Mouse (Mus musculus) thymus, postnatal 14 days (tissue): ENCODE measurements around the gene Ap1g2.

Experiments
- DNase-seq: peaks from one replicate; pipeline ENCODE4 v3.0.0; 2021

Ap1g2 gene

GRCm38 (mm10) chr14:55085324-55086008 lies 20.9 kb downstream of the Ap1g2 start:
- no peak for DNase-seq

DNA sequence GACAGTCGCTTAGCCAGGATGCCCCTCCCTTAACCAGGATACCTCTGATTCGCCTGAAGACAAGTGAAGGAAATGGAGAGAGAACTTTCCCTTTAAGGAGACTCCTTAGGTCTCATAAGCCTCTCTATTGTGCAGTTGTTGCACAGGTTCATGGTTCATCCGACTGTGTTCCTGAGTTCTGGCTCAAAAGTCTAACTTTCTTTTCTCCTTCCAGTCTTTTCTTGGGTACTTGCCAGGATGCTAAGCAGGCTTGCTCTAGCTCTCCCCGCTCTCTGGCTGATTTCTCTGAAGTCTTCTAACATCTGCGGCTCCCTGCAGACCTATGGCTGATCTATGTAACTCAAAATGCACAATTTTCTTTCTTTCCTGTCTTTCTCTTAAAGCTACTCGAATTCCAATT lies 22.9 kb downstream of the Ap1g2 start:
- DNase-seq, result no peak

- no peak for DNase-seq
These were observed 25.3 kb downstream of the Ap1g2 start for GRCm38 (mm10) chr14:55081105-55081504.

DNA sequence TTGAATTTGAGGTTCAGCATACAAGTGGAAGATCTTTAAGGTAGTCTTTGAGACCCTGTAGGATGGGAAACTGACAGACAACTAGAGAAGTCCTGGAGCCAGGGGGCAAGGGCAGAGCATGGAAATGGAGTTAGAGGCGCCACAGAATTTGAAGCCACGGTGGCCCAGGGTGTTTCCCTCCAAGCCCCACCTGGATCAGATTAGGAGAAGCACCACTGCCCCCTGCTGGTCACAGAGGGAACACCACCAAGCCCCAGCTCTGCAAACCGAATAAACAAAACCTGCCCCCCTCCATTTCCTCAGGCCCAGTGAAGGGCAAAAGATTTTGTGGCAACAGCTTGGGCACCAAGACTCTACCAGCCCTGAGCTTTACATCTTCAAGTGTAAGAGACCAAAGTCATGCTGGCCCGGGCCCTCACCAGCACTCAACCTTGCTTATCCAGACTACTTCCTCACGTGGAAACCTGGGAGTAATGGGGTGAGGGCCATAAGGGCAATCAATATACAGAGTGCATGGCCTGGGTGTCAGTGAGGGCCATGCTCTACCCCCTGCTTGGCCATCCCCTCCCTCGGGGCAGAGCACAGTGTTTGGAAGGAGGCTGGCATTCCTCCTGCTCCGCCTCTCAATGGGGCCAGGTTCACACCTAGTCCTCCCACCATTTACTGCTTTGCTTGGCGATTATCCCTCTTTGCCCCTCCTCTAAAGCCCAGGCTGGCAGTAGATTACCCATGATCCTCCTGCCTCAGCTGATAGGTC lies 27.0 kb downstream of the Ap1g2 start:
- DNase-seq, result peak; percentile 82

- DNase-seq, result no peak
These were observed 27.9 kb downstream of the Ap1g2 start for GRCm38 (mm10) chr14:55078366-55078989.

DNA sequence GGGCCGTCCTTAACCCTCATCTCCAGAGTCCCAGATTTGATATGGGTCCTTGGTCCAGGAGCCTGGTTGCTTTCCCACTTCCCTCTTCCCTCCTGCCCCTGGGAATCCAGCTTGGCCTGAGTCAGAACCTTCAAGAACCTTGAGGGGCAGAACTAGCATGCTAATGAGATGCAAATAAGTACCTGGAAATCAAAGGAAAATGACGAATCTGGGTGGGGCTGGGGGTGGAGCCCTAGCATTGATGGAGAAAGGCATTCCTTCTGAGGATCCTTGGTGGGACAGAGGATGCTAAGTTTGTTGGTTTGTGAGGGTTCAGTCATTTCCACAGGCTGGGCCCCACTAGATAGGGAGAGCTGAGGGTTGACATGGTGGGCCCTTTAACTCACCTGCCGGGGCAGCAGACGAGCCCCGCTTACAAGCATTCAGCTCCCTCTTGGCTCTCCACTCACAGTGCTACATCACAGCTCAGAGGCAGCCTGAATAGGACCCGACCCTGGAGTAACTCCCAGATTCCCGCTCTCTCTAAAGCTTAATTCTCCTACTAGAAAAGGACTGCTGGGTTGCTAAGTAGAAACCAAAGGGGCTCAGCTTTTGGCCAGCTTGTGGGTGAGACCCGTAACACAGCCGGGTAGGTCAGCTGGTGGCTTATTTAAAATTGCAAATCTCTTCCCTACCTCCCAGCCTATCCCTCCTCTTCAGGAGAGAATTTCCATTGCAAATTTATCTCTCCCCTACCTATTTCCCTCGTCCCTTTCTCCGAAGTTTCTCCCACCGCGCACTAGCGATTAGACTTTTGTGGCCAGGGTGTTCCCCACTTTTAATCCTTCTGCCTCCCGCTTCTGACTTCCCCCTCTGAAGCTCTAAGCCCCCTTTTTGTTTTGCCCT lies 28.7 kb downstream of the Ap1g2 start:
- no peak for DNase-seq

GRCm38 (mm10) chr14:55076956-55077355 lies 29.4 kb downstream of the Ap1g2 start:
- no peak for DNase-seq

DNA sequence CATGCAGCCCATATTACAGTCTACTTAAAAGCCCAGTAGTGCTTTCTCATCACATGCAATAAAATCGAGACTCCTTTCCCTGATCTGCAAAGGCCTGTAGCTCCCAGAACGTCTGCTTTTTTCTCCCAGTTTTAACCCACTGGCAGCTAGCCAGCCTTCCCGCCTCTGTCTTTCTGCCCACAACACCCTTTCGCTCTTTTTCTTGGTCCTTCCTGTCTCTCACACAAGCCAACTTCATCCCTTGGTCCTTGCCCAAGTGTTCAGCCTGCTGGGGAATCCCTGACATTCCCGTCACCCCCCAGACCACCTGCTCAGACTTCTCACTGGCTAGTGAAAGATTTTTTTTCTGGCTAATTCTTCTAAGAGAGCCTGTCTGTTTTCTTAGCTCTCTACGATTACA lies 30.2 kb downstream of the Ap1g2 start:
- no peak for DNase-seq

GRCm38 (mm10) chr14:55074416-55074815 lies 32.0 kb downstream of the Ap1g2 start:
- DNase-seq, result no peak

DNA sequence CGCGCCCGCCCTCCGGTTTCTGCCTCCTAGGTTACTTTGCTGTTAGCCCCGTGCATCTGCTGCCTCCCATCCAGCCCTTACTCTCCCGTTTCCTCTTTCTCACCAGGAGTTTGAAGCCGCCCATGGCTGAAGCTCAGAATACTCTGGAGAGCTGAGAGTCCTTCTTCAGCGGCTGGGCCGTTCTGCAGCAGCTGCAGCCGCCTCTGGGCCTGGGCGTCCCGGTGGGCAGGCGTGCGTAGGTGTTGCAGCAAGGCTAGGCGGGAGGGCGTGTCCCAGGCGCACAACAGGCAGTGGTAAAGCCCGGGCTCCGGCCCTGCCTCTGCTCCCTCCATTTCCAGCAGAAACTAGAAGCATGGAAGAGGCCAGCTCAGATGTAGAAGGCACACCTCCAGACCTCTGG lies 34.6 kb downstream of the Ap1g2 start:
- no peak for DNase-seq

DNA sequence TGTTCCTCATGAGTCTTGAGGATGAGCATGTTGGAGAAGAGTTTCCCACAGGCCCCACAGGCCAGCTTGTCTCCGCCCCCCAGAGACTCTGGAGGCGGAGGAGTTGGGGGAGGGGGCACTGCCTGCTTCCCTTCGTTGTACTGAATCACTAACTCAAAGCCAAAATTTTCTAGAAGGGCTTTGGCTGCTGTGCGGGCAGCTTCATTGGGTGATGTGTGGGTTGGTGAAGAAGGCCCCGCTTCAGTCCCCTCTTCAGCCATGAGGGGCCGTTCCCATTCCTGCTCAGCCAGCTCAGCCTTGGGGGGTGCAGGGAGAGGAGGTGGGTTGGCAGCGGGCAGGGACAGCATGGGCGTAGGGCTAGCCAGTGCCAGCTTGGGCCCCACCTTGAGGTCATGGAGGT lies 40.4 kb downstream of the Ap1g2 start:
- no peak for DNase-seq

- DNase-seq, result no peak
These were observed 41.0 kb downstream of the Ap1g2 start for GRCm38 (mm10) chr14:55065391-55065790.

- DNase-seq, result no peak
These were observed 41.7 kb downstream of the Ap1g2 start for GRCm38 (mm10) chr14:55064481-55065370.

DNA sequence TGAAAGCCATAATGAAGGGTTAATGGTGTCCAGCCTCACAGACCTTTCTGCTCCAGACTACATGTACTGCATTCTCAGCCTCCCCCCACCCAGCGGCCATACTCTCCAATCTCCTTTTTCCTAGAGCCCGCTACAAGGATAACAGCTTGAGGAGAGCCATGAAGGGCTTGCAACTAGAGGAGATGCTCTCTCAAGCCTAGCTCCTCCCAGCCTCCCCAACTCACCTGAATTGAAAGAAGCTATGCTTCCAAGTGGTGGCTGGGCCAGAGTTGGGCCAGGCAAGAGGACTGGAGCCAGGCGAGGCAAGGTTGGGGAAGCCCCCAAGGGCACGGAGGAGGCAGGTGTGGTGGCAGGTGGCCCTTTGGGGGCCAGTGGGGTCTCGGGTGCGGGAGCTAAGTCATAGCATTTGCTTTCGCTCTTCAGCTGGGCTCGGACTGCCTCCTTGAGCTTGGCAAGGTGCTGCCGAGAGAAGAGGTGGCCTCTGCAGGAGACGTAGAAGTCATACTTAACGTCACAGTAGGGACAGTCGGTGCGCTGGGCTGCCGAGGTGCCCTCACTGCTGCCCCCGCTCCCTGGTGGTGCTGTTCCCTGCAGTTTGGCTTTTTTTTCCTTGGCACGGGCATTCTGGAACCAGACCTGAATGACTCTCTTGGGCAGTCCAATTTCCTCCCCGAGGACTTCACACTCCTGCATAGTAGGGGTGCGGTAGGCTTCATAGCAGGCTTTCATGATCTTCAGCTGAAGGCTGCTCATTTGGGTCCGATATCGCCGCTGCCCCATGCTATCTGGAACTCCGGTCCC lies 42.6 kb downstream of the Ap1g2 start:
- no peak for DNase-seq

DNA sequence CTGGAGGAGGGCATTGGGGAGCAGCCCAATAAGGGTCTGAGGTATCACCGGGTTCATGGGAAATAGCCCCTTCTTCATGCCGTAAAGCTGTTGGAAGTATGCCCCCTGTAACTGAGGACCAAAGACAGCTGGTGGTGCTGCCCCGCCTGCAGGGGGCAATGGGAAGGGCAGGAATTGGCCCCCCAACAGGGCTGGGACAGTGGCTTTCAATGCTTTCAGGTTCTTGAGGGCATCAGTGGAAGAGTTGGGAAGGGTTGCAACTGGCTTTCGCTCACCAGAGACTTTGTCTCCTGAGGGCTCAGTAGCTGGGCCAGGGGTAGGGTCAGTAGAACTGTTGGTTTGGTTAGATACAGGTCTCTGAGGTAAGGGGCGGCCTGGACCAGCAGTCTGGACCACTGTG lies 43.3 kb downstream of the Ap1g2 start:
- no peak for DNase-seq

DNA sequence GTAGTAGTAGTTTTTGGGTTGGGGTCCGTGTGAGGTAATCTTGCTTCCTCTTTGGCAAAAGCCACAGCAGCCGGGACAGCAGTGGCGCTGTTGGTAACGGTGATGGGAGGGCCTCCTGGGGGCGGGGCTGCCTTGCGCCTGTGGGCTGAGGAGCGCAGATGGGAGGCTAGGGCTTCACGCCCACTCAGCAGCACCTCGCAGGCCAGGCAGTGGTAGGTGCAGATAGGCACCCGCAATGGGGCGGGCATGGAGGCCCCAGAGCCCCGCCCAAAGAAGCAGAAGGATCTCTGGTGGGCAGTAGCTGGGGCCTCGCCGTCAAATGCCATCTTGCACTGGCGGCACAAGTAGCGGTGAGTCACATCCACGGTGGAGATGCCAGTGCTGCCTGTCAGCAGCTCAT lies 43.8 kb downstream of the Ap1g2 start:
- peak; percentile 71 for DNase-seq

DNA sequence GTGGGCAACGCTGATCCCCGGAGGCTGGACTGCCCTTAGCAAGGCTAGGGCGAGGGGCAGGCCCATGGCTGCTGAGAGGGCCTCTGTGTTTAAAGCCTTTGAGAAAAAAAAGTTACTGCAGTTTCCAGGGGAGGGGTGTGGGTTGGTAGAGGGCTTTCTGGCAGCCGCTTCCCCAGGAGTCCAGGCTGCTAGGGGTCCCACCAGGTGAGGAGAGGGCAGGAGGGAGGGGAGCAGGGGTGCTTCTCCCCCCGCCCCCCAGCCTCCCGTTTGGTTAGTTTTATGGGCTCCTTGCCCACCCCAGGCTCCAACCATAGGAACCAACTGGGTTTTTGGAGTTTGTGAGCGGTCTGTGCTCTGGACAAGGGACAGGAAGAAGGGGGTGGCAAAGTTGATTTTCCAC lies 44.5 kb downstream of the Ap1g2 start:
- no peak for DNase-seq

GRCm38 (mm10) chr14:55059931-55060330 lies 46.5 kb downstream of the Ap1g2 start:
- DNase-seq, result no peak

DNA sequence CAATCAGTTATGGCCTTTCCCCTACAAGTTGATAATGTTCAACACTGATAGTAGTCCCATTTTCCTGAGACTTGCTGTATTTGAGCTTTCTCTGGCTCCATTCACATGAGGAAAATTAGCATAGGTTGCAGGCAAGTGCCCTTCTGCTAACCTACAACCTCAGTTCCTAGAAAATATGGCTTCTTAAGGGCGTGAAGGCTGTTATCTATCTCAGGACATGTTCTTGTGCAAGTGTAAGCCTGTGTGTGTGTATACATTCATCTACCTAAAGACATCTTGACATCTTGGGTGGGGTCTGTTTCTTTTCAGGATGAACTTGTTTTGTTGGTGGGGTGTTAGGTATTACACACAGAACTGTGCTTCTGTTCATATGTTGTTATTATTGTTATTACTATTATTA lies 47.4 kb downstream of the Ap1g2 start:
- no peak for DNase-seq

DNA sequence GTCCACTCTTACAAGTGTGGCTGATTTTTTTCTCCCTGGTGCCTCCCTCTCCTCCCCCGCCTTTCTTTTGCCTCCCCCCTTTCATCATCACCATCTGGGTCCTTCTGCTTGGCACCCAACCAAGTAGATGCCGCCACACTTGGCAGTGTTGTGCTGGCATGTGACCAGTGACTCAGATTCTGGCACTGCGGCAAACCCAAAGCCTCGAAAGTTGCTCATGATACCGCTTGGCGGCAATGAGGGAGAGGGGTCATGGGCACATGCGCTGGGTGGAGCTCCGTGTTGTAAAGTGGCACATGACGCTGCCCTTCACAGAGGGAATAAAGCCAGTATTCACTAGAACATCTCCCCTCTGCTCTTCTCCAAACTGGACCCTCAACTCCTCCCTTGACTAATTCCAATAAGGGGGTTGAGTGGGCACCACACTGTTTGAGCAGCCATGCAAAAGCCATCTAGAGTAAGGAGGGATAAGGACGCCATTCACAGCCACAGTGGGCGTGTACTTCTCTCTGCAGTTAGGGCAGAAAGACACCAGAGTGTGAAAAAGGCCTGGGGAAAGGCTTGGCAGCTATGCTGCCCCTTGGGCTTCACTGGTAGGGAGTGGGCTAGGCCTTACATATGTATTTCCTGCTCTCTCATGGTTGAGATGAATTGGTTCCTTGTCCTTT lies 51.1 kb downstream of the Ap1g2 start:
- no peak for DNase-seq
